Mouse (Mus musculus): ENCODE measurements around the gene Pde5a.

The Pde5a gene

GRCm38 (mm10) chr3:122848410-122849034 lies 119.8 kb downstream of the Pde5a start:
- DNase-seq (ENCODE audit: low spot score), result no peak

- no peak for DNase-seq (ENCODE audit: low spot score)
Observed at GRCm38 (mm10) chr3:122855149-122855548, 126.4 kb downstream of the Pde5a start.

DNA sequence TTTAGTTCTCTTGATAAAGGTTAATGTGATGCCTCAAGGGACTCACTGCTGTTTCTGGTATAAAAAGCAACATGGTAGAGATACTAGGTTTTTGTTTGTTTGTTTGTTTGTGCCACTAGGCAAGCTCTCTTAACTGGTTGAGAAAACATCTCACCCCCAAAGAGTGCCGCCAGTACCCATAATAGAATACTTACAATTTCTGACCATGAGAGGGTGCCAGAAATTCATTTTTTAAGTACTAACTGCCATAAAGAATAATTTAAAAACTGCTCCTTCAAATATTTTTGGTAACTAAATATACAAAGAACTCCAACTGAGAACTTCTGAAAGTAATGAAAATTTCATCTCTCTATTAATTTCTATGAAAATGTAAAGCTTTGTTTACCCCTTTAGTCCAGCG lies 131.1 kb downstream of the Pde5a start:
- no peak for DNase-seq (ENCODE audit: low spot score)

DNA sequence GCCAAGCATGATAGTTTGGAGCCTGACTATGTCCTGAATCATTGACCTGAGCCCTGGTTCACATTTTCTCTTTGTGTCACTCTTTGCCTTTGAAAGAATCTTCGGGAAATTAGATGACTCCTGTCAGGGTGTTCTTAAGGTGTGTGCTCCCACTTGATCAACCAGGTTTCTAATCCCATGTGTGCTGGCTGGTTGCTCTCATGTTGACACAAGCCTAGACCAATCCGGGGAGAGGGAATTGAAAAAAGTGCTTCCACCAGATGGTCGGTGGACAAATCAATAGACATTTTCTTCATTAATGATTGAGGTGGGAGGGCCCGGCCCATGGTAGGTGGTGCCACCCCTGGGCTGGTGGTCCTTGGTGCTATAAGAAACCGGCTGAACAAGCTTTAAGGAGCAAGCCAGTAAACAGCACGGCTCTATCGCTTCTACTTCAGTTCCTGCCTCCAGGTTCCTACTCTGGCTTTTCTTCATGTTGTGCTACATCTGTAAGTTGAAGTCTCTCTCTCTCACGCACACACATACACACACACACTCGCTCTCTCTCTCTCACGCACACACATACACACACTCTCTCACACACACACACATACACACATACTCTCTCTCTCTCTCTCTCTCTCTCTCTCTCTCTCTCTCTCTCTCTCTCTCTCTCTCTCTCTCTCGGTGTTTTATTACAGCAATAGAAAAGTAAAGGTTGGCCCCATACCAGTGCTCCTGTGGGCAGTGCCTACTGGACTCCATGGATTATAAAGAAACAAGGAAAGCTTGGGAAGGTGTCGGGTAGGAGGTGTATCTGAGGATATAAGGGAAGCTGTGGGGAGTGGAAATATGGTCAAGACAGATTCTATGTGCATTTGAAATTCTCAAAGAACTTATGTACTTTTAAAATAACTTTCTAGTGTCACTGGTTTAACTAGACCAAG lies 132.1 kb downstream of the Pde5a start:
- no peak for DNase-seq (ENCODE audit: low spot score)

DNA sequence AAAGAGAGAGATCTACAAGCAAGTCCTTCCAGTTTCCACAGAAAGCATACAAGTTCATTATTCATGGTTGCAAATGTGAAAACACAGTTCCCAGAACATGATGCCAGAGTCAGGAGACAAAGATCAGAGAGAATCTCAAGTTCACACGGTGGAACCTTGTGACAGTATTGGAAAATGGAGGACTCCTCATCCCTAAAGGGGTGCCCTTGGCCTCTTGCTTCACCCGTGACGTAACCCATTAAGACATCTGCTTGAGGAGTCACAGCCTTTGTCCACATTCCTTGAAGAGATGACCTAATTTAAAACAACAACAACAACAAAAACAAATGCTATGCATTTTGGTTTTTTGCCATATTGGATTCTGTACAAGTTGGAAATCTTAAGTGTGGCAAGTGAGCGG lies 136.3 kb downstream of the Pde5a start:
- DNase-seq (ENCODE audit: low spot score), result no peak

DNA sequence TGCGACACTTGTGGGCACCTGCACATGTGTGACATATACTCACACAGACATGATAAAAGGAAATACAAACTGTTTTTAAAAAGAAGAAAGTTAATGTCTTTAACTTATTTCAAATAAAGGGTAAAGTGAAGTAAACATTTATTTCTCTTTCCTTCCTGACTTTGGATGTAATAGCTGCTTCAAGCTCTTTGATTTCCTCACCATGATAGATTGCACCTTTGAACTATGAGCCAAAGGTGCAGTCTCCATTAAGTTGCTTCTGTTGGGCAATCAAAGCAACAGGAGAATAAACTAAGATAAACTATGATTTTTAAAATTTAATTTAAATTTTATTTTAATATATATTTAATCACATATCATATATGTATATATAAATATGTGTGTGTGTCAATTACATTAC lies 139.5 kb downstream of the Pde5a start:
- DNase-seq (ENCODE audit: low spot score), result no peak

DNA sequence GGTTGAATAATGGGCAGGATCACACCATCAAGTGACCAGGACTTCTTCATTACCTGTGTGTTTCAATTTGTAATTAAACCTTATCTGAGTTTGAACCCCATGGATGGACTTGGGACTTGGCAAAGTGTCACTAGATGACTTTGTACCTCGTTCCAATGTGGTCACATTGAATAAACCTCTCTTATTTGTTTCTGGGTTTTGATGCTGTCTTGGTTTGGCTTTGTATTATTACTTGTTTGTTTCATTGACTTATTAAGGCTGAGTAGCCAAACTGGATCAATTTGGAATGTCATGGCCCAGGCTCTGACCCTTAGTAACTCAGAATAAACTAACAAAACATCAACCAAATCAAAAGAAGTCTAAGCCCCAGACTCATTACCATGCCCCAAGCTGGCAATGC lies 142.8 kb downstream of the Pde5a start:
- DNase-seq (ENCODE audit: low spot score), result no peak

GRCm38 (mm10) chr3:122876870-122877269 lies 148.1 kb downstream of the Pde5a start:
- no peak for DNase-seq (ENCODE audit: low spot score)

DNA sequence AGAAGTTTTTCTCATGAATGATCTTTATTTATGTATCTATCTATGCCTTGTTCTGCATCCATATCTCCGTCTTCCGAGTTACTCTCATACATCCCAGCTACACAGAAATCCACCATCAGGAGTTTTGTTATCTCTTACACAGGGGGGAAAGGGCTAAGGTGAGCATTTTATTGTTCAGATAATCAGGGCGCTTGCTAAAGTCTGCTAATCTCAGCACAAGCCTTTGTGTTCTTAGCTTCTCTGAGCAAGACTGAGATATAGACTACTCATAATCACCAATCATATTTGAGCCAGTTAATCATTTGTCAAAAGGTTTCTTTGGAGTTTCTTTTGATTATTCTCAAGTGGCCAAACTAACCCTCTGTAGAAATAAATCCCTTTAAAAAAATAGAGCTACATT lies 148.8 kb downstream of the Pde5a start:
- no peak for DNase-seq (ENCODE audit: low spot score)

DNA sequence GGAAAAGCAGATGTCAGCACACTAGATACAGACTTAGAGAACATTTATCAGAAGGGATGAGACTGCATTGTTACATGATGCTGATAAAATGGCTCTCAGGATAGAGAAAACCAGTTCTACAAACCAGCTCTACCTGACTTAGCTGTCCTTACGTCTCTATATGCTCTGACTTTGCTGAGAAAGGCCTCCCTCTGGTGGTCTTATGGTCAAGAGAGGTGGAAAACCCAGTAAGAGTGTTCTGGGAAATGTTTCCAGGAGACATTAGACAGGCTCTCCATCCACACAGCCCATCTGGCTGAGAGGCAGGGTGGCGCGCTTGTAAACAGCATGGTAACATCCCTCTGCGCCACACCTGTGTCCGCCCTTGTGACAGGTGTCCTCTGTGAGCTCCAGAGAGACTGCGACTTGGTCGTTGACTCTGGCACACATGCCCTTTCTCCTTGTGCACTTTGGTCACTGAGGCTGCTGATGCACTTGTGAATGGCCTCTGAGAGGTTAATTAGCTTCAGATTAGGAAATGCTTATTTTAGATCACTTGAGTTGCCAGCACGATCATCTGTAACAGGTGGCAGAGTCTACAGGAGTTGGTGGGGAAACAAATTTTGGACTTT lies 150.1 kb downstream of the Pde5a start:
- DNase-seq (ENCODE audit: low spot score), result no peak

- DNase-seq (ENCODE audit: low spot score), result no peak
Observed at GRCm38 (mm10) chr3:122887505-122888301, 159.0 kb downstream of the Pde5a start.

GRCm38 (mm10) chr3:122888371-122888819 lies 159.6 kb downstream of the Pde5a start:
- no peak for DNase-seq (ENCODE audit: low spot score)

- no peak for DNase-seq (ENCODE audit: low spot score)
Observed at GRCm38 (mm10) chr3:122894772-122895171, 166.0 kb downstream of the Pde5a start, which contains the start of gene Fabp2. TSS of gene Fabp2 (plus strand) at chr3:122895072.

- no peak for DNase-seq (ENCODE audit: low spot score)
Observed at GRCm38 (mm10) chr3:122895189-122895731, 166.5 kb downstream of the Pde5a start.

DNA sequence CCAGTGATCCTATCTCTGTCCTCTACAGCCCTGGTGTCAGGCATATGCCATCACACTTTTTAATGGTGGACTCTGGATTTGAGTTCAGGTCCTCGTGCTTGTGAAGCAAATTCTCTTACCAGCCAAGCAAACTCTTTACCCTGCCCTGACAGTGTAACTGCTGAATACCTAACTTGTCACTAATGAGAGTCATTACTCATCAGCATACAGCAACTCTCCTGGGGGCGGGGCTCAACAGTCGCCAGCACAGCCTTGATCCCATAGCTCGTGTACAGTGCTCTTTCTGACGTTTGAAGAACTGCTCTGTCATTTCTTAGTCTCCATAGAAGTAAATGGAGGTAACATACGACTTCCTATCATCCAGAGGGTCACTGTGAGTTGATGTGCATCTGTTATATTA lies 169.5 kb downstream of the Pde5a start:
- DNase-seq (ENCODE audit: low spot score), result no peak

GRCm38 (mm10) chr3:122903746-122904433 lies 175.1 kb downstream of the Pde5a start:
- peak; percentile 86 for DNase-seq (ENCODE audit: low spot score)

DNA sequence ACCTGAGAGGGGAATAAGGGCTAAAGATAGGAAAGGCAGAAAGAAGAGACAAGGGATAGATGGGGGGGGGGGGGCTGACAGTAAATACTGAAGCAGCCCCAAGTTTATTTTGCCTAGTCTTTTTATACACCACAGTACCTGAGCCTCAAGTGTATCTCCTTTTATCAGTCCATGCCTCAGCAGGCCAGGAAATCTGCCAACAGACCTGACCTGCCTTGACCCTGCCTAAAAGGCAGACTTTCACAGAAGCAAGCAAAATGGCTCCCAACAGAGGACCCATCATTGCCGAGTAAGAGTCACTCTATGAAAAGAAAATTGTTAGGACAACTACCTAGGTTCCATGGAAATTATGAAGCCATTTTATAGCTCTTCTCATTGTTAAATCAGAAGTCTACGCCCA lies 179.1 kb downstream of the Pde5a start:
- DNase-seq (ENCODE audit: low spot score), result no peak
